Mouse (Mus musculus): Measurements from ENCODE around the gene Rgs10. TPM values are rescaled to one million over a fixed set of nuclear protein-coding genes. Genes with fewer than 3 reads are reported as not detected.

Rgs10 gene
- polyA plus RNA-seq, 1 experiment: 9.9 TPM

DNA sequence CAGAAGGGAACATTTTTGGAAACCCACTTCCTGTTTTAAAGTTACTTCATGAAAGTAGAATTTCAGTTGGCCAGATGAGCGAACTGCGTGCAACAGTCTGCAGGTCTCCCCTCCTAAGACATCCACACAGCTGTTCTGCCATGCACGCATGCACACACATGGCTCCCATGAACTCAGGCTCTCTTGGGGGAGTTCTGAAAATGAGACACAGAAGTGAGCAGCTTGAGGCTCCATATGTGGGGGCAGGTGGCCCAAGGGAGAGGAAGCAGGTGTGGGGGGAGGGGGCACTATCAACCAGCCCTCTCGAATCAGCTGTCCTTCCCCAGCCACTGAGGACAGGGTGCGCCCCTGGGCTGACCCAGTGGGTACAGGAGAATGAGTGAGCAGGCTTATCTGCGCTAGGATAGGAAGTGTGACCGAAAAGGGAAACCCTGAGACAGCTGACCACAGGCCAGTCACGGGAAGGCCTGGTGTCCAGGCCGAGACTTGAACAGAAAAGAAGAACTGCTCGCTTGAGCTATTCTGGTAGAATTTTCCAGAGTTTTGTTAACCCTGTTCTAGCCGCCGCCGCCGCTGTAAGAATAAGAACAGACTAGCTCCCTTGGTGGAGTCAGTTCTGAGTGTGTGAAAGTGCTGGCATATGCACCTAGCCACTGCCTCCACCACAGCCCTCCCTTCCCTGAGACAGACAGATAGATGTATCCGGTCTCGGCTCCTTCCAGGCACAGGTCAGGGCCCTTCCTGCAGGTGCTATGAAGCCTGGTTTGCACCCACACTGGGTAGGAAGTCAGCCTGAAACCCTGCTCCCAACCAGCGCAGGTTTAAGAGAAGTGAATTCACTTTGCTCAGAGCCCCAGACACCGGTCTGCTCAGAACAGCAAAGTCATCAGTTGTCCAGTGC lies 26.2 kb downstream of the Rgs10 start:
- peak overlapping the region; percentile 93 for H3K27ac ChIP-seq (replicated peaks; ENCODE audit: low read depth, low read length)

GRCm38 (mm10) chr7:128391267-128392057 lies 27.1 kb downstream of the Rgs10 start:
- peak overlapping the region; percentile 85 for H3K27ac ChIP-seq (replicated peaks; ENCODE audit: low read depth, low read length)
- no peaks in the 10 kb centered on the region for H3K4me1 ChIP-seq (ENCODE audit: control insufficient read depth, insufficient read depth, insufficient read length, low read length)
- H3K4me3 ChIP-seq (ENCODE audit: insufficient read depth, low read depth, low read length): no peak overlapping the region

More for the DNA sequence above, 26.2 kb downstream of the Rgs10 start:
- H3K4me3 ChIP-seq (ENCODE audit: insufficient read depth, low read depth, low read length): peak overlapping the region; percentile 14; the same call in 1 of the 2 replicates
- no peaks in the 10 kb centered on the region for H3K4me1 ChIP-seq (ENCODE audit: control insufficient read depth, insufficient read depth, insufficient read length, low read length)

DNA sequence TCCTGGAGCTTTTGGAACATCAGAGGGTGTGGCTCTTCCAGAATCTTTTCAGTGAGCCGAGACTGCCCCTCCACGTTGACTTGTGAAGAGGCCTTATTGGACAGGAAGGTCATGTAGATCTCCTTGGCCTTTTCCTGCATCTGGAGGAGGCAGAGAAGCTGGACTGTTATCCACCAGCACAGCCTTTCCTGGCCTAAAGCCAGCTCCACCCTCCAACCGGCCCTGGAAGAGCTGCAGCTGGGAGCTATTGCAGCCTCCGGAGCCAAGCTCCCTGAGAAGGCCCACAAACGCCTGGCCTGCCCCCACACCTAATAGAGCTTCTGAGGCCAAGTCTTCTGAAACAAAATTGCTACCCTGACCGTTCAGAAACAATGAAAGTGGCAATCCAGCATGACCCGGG lies 29.6 kb downstream of the Rgs10 start:
- Histone ChIP-seq H3K4me1 (ENCODE audit: control insufficient read depth, insufficient read depth, insufficient read length, low read length) (no peaks in the 10 kb centered on the region), H3K27ac (replicated peaks; ENCODE audit: low read depth, low read length) (no peak overlapping the region), H3K4me3 (ENCODE audit: insufficient read depth, low read depth, low read length) (no peak overlapping the region)

GRCm38 (mm10) chr7:128383726-128384463 lies 34.7 kb downstream of the Rgs10 start:
- no peak overlapping the region for H3K27ac ChIP-seq (replicated peaks; ENCODE audit: low read depth, low read length)

DNA sequence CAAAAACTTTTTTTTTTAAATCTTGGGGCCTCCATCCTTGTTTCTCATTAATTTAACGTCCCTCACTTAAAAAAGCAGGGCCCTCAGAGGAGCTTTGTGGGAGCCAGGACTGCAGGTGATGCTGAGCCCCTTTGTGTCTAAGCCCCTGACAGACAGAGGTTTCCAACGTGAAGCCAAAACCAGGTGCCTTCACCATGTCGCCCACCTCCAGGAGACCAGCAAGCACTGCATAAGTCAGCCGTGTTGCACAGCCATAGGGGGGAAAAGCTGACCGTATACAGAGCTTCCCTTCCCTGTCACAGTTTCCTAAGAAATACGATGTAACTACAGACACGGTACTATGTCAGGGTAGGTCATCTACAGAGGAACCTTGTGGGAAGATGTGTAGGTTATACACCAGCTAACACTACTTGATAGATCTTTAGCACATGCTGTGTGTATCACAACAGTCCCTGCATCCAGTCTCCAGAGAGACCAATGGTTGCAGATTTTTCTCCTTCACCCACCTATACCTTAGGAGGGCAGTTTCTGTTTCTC lies 35.3 kb downstream of the Rgs10 start:
- no peak overlapping the region for H3K27ac ChIP-seq (replicated peaks; ENCODE audit: low read depth, low read length)
- H3K4me3 ChIP-seq (ENCODE audit: insufficient read depth, low read depth, low read length): no peak overlapping the region
- no peaks in the 10 kb centered on the region for H3K4me1 ChIP-seq (ENCODE audit: control insufficient read depth, insufficient read depth, insufficient read length, low read length)

More at GRCm38 (mm10) chr7:128383726-128384463, 34.7 kb downstream of the Rgs10 start:
- H3K4me1 ChIP-seq (ENCODE audit: control insufficient read depth, insufficient read depth, insufficient read length, low read length): no peaks in the 10 kb centered on the region
- no peak overlapping the region for H3K4me3 ChIP-seq (ENCODE audit: insufficient read depth, low read depth, low read length)

GRCm38 (mm10) chr7:128382527-128382860 lies 36.1 kb downstream of the Rgs10 start:
- no peak overlapping the region for H3K4me3 ChIP-seq (ENCODE audit: insufficient read depth, low read depth, low read length)
- H3K27ac ChIP-seq (replicated peaks; ENCODE audit: low read depth, low read length): no peak overlapping the region
- H3K4me1 ChIP-seq (ENCODE audit: control insufficient read depth, insufficient read depth, insufficient read length, low read length): no peaks in the 10 kb centered on the region

- Histone ChIP-seq H3K27ac (replicated peaks; ENCODE audit: low read depth, low read length) (no peak overlapping the region), H3K4me3 (ENCODE audit: insufficient read depth, low read depth, low read length) (no peak overlapping the region), H3K4me1 (ENCODE audit: control insufficient read depth, insufficient read depth, insufficient read length, low read length) (no peaks in the 10 kb centered on the region)
Observed at GRCm38 (mm10) chr7:128381811-128382526, 36.6 kb downstream of the Rgs10 start.

GRCm38 (mm10) chr7:128381001-128381400 lies 37.6 kb downstream of the Rgs10 start:
- H3K27ac ChIP-seq (replicated peaks; ENCODE audit: low read depth, low read length): no peak overlapping the region
- no peaks in the 10 kb centered on the region for H3K4me1 ChIP-seq (ENCODE audit: control insufficient read depth, insufficient read depth, insufficient read length, low read length)
- H3K4me3 ChIP-seq (ENCODE audit: insufficient read depth, low read depth, low read length): no peak overlapping the region

GRCm38 (mm10) chr7:128379162-128379805 lies 39.3 kb downstream of the Rgs10 start:
- H3K27ac ChIP-seq (replicated peaks; ENCODE audit: low read depth, low read length): peak overlapping the region; percentile 66
- no peaks in the 10 kb centered on the region for H3K4me1 ChIP-seq (ENCODE audit: control insufficient read depth, insufficient read depth, insufficient read length, low read length)
- no peak overlapping the region for H3K4me3 ChIP-seq (ENCODE audit: insufficient read depth, low read depth, low read length)

DNA sequence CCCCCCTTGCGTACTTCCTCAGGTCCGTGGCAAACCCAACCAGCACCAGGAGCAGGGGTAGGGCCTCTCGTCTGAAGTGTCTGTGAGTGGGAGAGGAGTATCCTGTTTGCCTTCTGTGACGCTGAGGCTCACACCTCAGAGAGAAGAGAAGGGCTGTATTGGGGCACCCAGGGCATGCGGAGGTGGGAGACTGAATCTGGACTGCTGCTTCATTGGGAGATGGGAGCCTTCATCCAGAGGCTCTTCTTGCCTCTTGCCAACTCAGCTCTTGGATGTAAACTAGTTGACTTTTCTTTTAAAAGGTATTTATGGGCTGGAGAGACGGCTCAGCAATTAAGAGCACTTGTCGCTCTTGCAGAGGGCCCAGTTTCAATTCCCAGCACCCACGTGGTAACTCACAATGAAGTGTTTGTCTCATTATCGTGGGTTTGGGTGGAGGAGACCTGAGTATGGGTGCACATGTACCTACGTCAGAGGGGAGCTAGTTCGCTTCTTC lies 42.3 kb downstream of the Rgs10 start:
- no peak overlapping the region for H3K4me3 ChIP-seq (ENCODE audit: insufficient read depth, low read depth, low read length)
- H3K4me1 ChIP-seq (ENCODE audit: control insufficient read depth, insufficient read depth, insufficient read length, low read length): no peaks in the 10 kb centered on the region
- no peak overlapping the region for H3K27ac ChIP-seq (replicated peaks; ENCODE audit: low read depth, low read length)

GRCm38 (mm10) chr7:128374156-128374555 lies 44.4 kb downstream of the Rgs10 start:
- no peak overlapping the region for H3K4me3 ChIP-seq (ENCODE audit: insufficient read depth, low read depth, low read length)
- no peak overlapping the region for H3K27ac ChIP-seq (replicated peaks; ENCODE audit: low read depth, low read length)
- H3K4me1 ChIP-seq (ENCODE audit: control insufficient read depth, insufficient read depth, insufficient read length, low read length): no peaks in the 10 kb centered on the region

GRCm38 (mm10) chr7:128373751-128374150 lies 44.8 kb downstream of the Rgs10 start:
- Histone ChIP-seq H3K4me1 (ENCODE audit: control insufficient read depth, insufficient read depth, insufficient read length, low read length) (no peaks in the 10 kb centered on the region), H3K4me3 (ENCODE audit: insufficient read depth, low read depth, low read length) (no peak overlapping the region), H3K27ac (replicated peaks; ENCODE audit: low read depth, low read length) (no peak overlapping the region)

DNA sequence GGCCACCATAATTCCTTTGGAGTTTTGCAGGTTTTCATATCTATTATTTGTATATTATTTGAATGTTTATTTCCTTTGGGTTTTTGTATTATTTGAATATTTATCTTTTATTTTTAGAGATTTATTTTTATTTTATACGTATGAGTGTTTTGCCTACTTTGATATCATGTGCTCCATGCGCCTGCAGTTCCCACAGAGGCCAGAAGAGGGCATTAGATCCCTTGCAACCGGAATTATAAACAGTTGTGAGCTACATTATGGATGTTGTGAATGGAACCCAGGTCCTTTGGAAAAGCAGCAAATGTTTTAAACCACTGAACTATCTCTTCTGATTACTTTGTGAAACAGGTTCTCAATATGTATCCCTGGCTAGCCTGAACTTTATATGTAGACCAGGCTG lies 46.2 kb downstream of the Rgs10 start:
- H3K27ac ChIP-seq (replicated peaks; ENCODE audit: low read depth, low read length): no peak overlapping the region
- H3K4me3 ChIP-seq (ENCODE audit: insufficient read depth, low read depth, low read length): no peak overlapping the region
- no peaks in the 10 kb centered on the region for H3K4me1 ChIP-seq (ENCODE audit: control insufficient read depth, insufficient read depth, insufficient read length, low read length)

DNA sequence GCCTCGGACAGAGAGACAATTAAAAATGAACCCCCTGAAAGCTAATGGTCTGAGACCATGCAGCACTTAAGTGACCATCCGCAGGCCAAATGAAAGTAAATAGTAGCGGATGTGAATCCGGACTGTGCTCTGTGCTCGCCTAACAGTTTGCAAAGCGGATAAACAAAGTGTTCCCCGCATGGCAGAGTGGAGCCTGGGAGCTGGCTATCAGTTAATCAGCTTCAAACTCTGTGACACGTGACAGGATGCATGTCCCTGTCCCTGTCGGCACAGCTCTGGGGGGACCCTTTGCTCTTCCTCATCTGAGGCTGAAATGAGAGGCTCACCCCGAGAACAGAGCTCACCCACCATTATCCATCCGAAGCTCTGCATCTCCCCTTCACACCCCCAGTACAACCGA lies 49.2 kb downstream of the Rgs10 start:
- H3K27ac ChIP-seq (replicated peaks; ENCODE audit: low read depth, low read length): no peak overlapping the region

More for the DNA sequence above, 49.2 kb downstream of the Rgs10 start:
- Histone ChIP-seq H3K4me3 (ENCODE audit: insufficient read depth, low read depth, low read length) (no peak overlapping the region), H3K4me1 (ENCODE audit: control insufficient read depth, insufficient read depth, insufficient read length, low read length) (no peaks in the 10 kb centered on the region)
